Mouse (Mus musculus): Measurements from ENCODE around the gene Col4a3. TPM values are rescaled to one million over a fixed set of nuclear protein-coding genes. Genes with fewer than 3 reads are reported as not detected.

Col4a3 gene
- polyA plus RNA-seq, 1 experiment = 0.16 TPM

DNA sequence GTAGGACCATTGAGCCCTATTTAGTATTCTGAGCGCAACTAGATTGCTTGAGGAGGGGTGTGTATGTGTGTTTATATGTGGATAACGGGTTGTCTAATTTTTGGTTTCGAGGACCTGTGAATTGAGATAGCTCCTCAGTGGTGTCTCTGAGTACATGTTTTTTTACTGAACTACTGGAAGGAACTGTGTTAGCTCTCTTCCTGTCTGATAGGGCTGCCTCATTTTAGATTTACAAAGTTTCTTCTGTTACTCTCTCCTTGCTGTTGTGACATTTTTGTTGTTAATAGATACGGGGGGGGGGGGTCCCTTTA lies 139.1 kb downstream of the Col4a3 start:
- H3K27ac ChIP-seq (ENCODE audit: control insufficient read depth, insufficient read depth, low read length) = no peak overlapping the region
- H3K27me3 ChIP-seq (ENCODE audit: control insufficient read depth, insufficient read depth, low read length) = no peaks in the 10 kb centered on the region
- H3K36me3 ChIP-seq (ENCODE audit: control insufficient read depth, insufficient read depth, low read length) = peaks cover 17% of the 10 kb centered on the region
- TF ChIP-seq CTCF (IDR thresholded peaks at IDR 0.05; ENCODE audit: borderline replicate concordance, control insufficient read depth, extremely low read depth, insufficient read depth, low read length, poor library complexity) (no peak), POLR2A (IDR thresholded peaks at IDR 0.05; ENCODE audit: control insufficient read depth, extremely low read depth, insufficient read depth, low read length, poor library complexity) (no peak)
- no peak for DNase-seq
- H3K4me1 ChIP-seq (replicated peaks; ENCODE audit: control insufficient read depth, insufficient read depth, low read length) = peaks cover 7% of the 10 kb centered on the region
- H3K4me3 ChIP-seq (ENCODE audit: control insufficient read depth, insufficient read depth, low read length) = no peak overlapping the region; the same call in 1 of the 2 replicates
- WGBS = 62% methylated on average over 4 of the region's 4 CpGs

- Histone ChIP-seq H3K4me3 (ENCODE audit: control insufficient read depth, insufficient read depth, low read length) (no peak overlapping the region), H3K27ac (ENCODE audit: control insufficient read depth, insufficient read depth, low read length) (no peak overlapping the region), H3K4me1 (replicated peaks; ENCODE audit: control insufficient read depth, insufficient read depth, low read length) (peaks cover 7% of the 10 kb centered on the region), H3K27me3 (ENCODE audit: control insufficient read depth, insufficient read depth, low read length) (no peaks in the 10 kb centered on the region), H3K36me3 (ENCODE audit: control insufficient read depth, insufficient read depth, low read length) (peaks cover 23% of the 10 kb centered on the region)
- DNase-seq = no peak
- TF ChIP-seq POLR2A (IDR thresholded peaks at IDR 0.05; ENCODE audit: control insufficient read depth, extremely low read depth, insufficient read depth, low read length, poor library complexity) (no peak), CTCF (IDR thresholded peaks at IDR 0.05; ENCODE audit: borderline replicate concordance, control insufficient read depth, extremely low read depth, insufficient read depth, low read length, poor library complexity) (no peak)
- 96% methylated on average over 5 of the region's 5 CpGs for WGBS
These were observed 139.8 kb downstream of the Col4a3 start for GRCm38 (mm10) chr1:82726482-82726881.

DNA sequence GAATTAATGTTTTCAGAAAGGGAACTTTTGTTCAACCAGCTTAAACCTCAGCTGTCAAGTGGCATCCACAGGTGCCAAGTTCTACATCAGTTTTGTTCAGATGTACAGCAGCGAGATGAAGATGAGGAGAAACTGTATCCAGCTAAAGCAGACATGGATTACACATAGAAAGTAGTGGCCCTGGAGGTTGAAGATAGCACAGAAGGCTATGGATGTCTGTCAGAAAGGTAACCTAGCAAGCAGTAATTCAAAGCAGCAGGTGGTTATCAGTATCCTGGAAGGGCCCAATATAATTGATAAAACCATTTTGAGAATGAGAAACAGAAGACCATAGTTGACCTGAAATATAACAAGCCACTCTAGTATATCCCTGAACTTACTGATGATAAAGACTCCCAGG lies 146.6 kb downstream of the Col4a3 start:
- Histone ChIP-seq H3K36me3 (ENCODE audit: control insufficient read depth, insufficient read depth, low read length) (peaks cover 65% of the 10 kb centered on the region), H3K27ac (ENCODE audit: control insufficient read depth, insufficient read depth, low read length) (no peak overlapping the region), H3K4me1 (replicated peaks; ENCODE audit: control insufficient read depth, insufficient read depth, low read length) (no peaks in the 10 kb centered on the region), H3K27me3 (ENCODE audit: control insufficient read depth, insufficient read depth, low read length) (no peaks in the 10 kb centered on the region), H3K4me3 (ENCODE audit: control insufficient read depth, insufficient read depth, low read length) (no peak overlapping the region)
- 98% methylated on average over 1 of the region's 1 CpGs for WGBS
- DNase-seq = no peak
- no peak for TF ChIP-seq POLR2A (IDR thresholded peaks at IDR 0.05; ENCODE audit: control insufficient read depth, extremely low read depth, insufficient read depth, low read length, poor library complexity)
- no peak for TF ChIP-seq CTCF (IDR thresholded peaks at IDR 0.05; ENCODE audit: borderline replicate concordance, control insufficient read depth, extremely low read depth, insufficient read depth, low read length, poor library complexity)

GRCm38 (mm10) chr1:82738066-82738465 lies 151.3 kb downstream of the Col4a3 start:
- Histone ChIP-seq H3K27ac (ENCODE audit: control insufficient read depth, insufficient read depth, low read length) (no peak overlapping the region), H3K27me3 (ENCODE audit: control insufficient read depth, insufficient read depth, low read length) (no peaks in the 10 kb centered on the region), H3K4me1 (replicated peaks; ENCODE audit: control insufficient read depth, insufficient read depth, low read length) (no peaks in the 10 kb centered on the region), H3K36me3 (ENCODE audit: control insufficient read depth, insufficient read depth, low read length) (peaks cover 40% of the 10 kb centered on the region), H3K4me3 (ENCODE audit: control insufficient read depth, insufficient read depth, low read length) (no peak overlapping the region)
- DNase-seq = no peak
- TF ChIP-seq CTCF (IDR thresholded peaks at IDR 0.05; ENCODE audit: borderline replicate concordance, control insufficient read depth, extremely low read depth, insufficient read depth, low read length, poor library complexity) (no peak), POLR2A (IDR thresholded peaks at IDR 0.05; ENCODE audit: control insufficient read depth, extremely low read depth, insufficient read depth, low read length, poor library complexity) (no peak)
- 96% methylated on average over 1 of the region's 1 CpGs for WGBS

GRCm38 (mm10) chr1:82741539-82741938 lies 154.8 kb downstream of the Col4a3 start:
- Histone ChIP-seq H3K27ac (ENCODE audit: control insufficient read depth, insufficient read depth, low read length) (no peak overlapping the region), H3K27me3 (ENCODE audit: control insufficient read depth, insufficient read depth, low read length) (no peaks in the 10 kb centered on the region), H3K4me1 (replicated peaks; ENCODE audit: control insufficient read depth, insufficient read depth, low read length) (no peaks in the 10 kb centered on the region), H3K4me3 (ENCODE audit: control insufficient read depth, insufficient read depth, low read length) (no peak overlapping the region), H3K36me3 (ENCODE audit: control insufficient read depth, insufficient read depth, low read length) (peaks cover 17% of the 10 kb centered on the region)
- DNase-seq = no peak
- WGBS = 95% methylated on average over 7 of the region's 7 CpGs
- TF ChIP-seq POLR2A (IDR thresholded peaks at IDR 0.05; ENCODE audit: control insufficient read depth, extremely low read depth, insufficient read depth, low read length, poor library complexity) = no peak
- TF ChIP-seq CTCF (IDR thresholded peaks at IDR 0.05; ENCODE audit: borderline replicate concordance, control insufficient read depth, extremely low read depth, insufficient read depth, low read length, poor library complexity) = no peak

DNA sequence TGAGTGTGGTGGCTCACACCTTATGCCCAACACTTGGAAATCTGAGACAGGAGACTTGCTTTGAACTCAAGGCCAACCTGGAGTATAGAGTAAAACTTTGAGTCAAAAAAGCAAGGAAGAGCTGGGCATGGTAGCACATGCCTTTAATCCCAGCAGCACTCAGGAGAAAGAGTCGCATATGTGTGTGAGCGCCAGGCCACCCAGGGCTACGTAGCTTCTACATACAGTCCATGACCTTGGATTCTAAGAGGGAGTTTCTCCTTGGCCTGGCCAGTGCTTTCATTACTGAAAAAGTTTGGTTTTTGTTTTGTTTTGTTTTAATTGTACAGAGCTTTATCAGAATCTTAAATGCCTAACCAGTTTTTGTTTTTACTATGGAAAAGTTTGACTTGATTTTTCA lies 157.2 kb downstream of the Col4a3 start:
- peaks cover 14% of the 10 kb centered on the region for H3K36me3 ChIP-seq (ENCODE audit: control insufficient read depth, insufficient read depth, low read length)
- DNase-seq = no peak
- no peak for TF ChIP-seq CTCF (IDR thresholded peaks at IDR 0.05; ENCODE audit: borderline replicate concordance, control insufficient read depth, extremely low read depth, insufficient read depth, low read length, poor library complexity)
- no peak for TF ChIP-seq POLR2A (IDR thresholded peaks at IDR 0.05; ENCODE audit: control insufficient read depth, extremely low read depth, insufficient read depth, low read length, poor library complexity)
- no peak overlapping the region for H3K27ac ChIP-seq (ENCODE audit: control insufficient read depth, insufficient read depth, low read length)
- no peak overlapping the region for H3K4me3 ChIP-seq (ENCODE audit: control insufficient read depth, insufficient read depth, low read length)
- H3K27me3 ChIP-seq (ENCODE audit: control insufficient read depth, insufficient read depth, low read length) = no peaks in the 10 kb centered on the region
- WGBS = 97% methylated on average over 3 of the region's 3 CpGs
- H3K4me1 ChIP-seq (replicated peaks; ENCODE audit: control insufficient read depth, insufficient read depth, low read length) = no peaks in the 10 kb centered on the region

GRCm38 (mm10) chr1:82746408-82746807 lies 159.7 kb downstream of the Col4a3 start:
- Histone ChIP-seq H3K27ac (ENCODE audit: control insufficient read depth, insufficient read depth, low read length) (no peak overlapping the region), H3K4me3 (ENCODE audit: control insufficient read depth, insufficient read depth, low read length) (no peak overlapping the region), H3K36me3 (ENCODE audit: control insufficient read depth, insufficient read depth, low read length) (peaks cover 11% of the 10 kb centered on the region; the same call in 1 of the 2 replicates), H3K4me1 (replicated peaks; ENCODE audit: control insufficient read depth, insufficient read depth, low read length) (no peaks in the 10 kb centered on the region), H3K27me3 (ENCODE audit: control insufficient read depth, insufficient read depth, low read length) (no peaks in the 10 kb centered on the region)
- WGBS = 92% methylated on average over 4 of the region's 4 CpGs
- TF ChIP-seq CTCF (IDR thresholded peaks at IDR 0.05; ENCODE audit: borderline replicate concordance, control insufficient read depth, extremely low read depth, insufficient read depth, low read length, poor library complexity) (no peak), POLR2A (IDR thresholded peaks at IDR 0.05; ENCODE audit: control insufficient read depth, extremely low read depth, insufficient read depth, low read length, poor library complexity) (no peak)
- DNase-seq = no peak

Measured in thymus, adult 2 months (tissue).